Mouse (Mus musculus): Measurements from ENCODE around the gene Xdh.

DNA sequence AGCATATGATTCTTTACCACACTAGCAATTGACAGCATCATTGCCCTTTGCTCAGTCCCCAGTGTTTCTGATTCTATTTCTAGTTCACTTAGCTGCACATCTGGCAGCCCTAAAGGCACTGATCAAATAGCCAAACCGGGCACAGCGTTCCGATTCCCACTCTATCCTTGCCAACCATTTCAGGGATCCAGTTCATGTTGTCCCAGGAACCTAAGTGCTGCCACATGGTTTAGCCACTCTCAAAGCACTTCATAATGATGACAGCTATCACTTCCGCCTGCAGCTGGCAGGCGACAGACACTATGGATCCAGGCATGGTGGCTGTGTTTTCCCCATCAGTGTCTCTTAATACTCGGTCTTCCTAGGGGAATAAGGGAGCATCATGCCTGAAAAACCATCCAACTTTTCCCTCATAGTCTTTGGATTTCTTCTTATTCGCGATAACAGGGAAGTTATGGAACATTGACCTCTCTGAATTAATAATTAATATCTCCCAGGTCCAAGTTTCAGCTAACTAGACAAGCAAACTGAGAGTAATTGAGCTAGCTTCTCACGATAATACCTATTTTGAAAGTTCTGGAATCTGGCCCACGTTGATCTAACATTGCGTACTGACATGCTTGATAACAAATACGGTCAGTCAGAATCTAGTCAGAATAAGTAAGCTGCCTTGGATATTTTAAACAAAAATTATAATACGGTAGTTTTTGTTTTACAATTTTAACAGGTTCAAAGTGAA, 46.1 kb upstream of the Xdh start:
- no peak for TF ChIP-seq POLR2A (IDR thresholded peaks at IDR 0.05; ENCODE audit: insufficient read depth, low read length)
- no peak for TF ChIP-seq CTCF (IDR thresholded peaks at IDR 0.05; ENCODE audit: low read depth, low read length)
